ENCODE assay signal across 10 mouse cellular contexts in genomic region chr15:85600696-85601094, GRCm38 (mm10). TPM values are rescaled to one million over a fixed set of nuclear protein-coding genes. Genes with fewer than 3 reads are reported as not detected.
DNase-seq lines count a peak whose midpoint lies in the region; ATAC-seq lines count a peak whose summit lies in the region.
"Had no signal": no experiment of that assay in that cellular context is flagged by ENCODE, and none has a peak within 500 bp of the region (broad histone marks: within the 10 kb centered on the region; RNA-seq: fewer than 3 reads in every experiment).

No protein-coding gene starts in this region.

- H3K9ac ChIP-seq in forebrain, embryonic 12.5 days: no peak overlapping the region
- H3K9ac ChIP-seq in midbrain, embryonic 13.5 days (replicated peaks): no peak overlapping the region
- no peak overlapping the region for H3K9ac ChIP-seq in midbrain, embryonic 14.5 days (replicated peaks; ENCODE audit: low read length)
- H3K9ac ChIP-seq in intestine, embryonic 14.5 days (ENCODE audit: low read length): no peak overlapping the region
- H3K9ac ChIP-seq: hindbrain, embryonic 15.5 days had no signal

- H3K4me3 ChIP-seq in forebrain, embryonic 10.5 days: no peak overlapping the region
- H3K4me3 ChIP-seq in forebrain, embryonic 12.5 days (replicated peaks): no peak overlapping the region
- no peak overlapping the region for H3K4me3 ChIP-seq in midbrain, embryonic 13.5 days (replicated peaks)
- no peak overlapping the region for H3K4me3 ChIP-seq in midbrain, embryonic 14.5 days (replicated peaks; ENCODE audit: low read depth, low read length)
- no peak overlapping the region for H3K4me3 ChIP-seq in intestine, embryonic 14.5 days (ENCODE audit: low read depth, low read length)
- H3K4me3 ChIP-seq: hindbrain, embryonic 15.5 days had no signal

- peaks cover 52% of the 10 kb centered on the region for H3K27me3 ChIP-seq in forebrain, embryonic 10.5 days (ENCODE audit: poor library complexity, severe bottlenecking)
- peaks cover 7% of the 10 kb centered on the region; the same call in 1 of the 2 replicates for H3K27me3 ChIP-seq in forebrain, embryonic 12.5 days
- H3K27me3 ChIP-seq in midbrain, embryonic 13.5 days: peaks cover 11% of the 10 kb centered on the region; the same call in 1 of the 2 replicates
- no peaks in the 10 kb centered on the region for H3K27me3 ChIP-seq in midbrain, embryonic 14.5 days (ENCODE audit: control insufficient read depth, insufficient read depth, low read length)
- H3K27me3 ChIP-seq in intestine, embryonic 14.5 days (replicated peaks; ENCODE audit: control insufficient read depth, insufficient read depth, low read length): no peaks in the 10 kb centered on the region
- H3K27me3 ChIP-seq: hindbrain, embryonic 15.5 days had no signal

- no peaks in the 10 kb centered on the region for H3K9me3 ChIP-seq in forebrain, embryonic 10.5 days
- no peaks in the 10 kb centered on the region for H3K9me3 ChIP-seq in forebrain, embryonic 12.5 days
- H3K9me3 ChIP-seq in midbrain, embryonic 13.5 days: no peaks in the 10 kb centered on the region
- no peaks in the 10 kb centered on the region for H3K9me3 ChIP-seq in midbrain, embryonic 14.5 days (ENCODE audit: control insufficient read depth, low read length)
- H3K9me3 ChIP-seq in intestine, embryonic 14.5 days (ENCODE audit: control insufficient read depth, low read length): no peaks in the 10 kb centered on the region
- H3K9me3 ChIP-seq: hindbrain, embryonic 15.5 days had no signal

- H3K4me2 ChIP-seq in forebrain, embryonic 12.5 days: no peak overlapping the region
- no peak overlapping the region for H3K4me2 ChIP-seq in midbrain, embryonic 13.5 days (replicated peaks)
- no peak overlapping the region for H3K4me2 ChIP-seq in midbrain, embryonic 14.5 days (ENCODE audit: low read length)
- H3K4me2 ChIP-seq in intestine, embryonic 14.5 days (ENCODE audit: low read length): 0 out of 2 replicates have a peak overlapping the region, but pooled peaks have one; percentile 15
- H3K4me2 ChIP-seq: hindbrain, embryonic 15.5 days had no signal

- peak overlapping the region; percentile 41; the same call in 1 of the 2 replicates for H3K27ac ChIP-seq in forebrain, embryonic 10.5 days
- no peak overlapping the region for H3K27ac ChIP-seq in forebrain, embryonic 12.5 days
- H3K27ac ChIP-seq in midbrain, embryonic 13.5 days: no peak overlapping the region
- H3K27ac ChIP-seq in midbrain, embryonic 14.5 days (replicated peaks; ENCODE audit: low read depth, low read length): no peak overlapping the region
- no peak overlapping the region for H3K27ac ChIP-seq in intestine, embryonic 14.5 days (ENCODE audit: low read depth)
- H3K27ac ChIP-seq: hindbrain, embryonic 15.5 days; macrophage had no signal

- no peak for ATAC-seq in forebrain, embryonic 12.5 days (ENCODE audit: low FRiP score)
- peak; percentile 22; the same call in 1 of the 2 replicates for ATAC-seq in midbrain, embryonic 13.5 days
- no peak for ATAC-seq in midbrain, embryonic 14.5 days (ENCODE audit: low FRiP score, low TSS enrichment)
- peak; percentile 1; the same call in 1 of the 2 replicates for ATAC-seq in intestine, embryonic 14.5 days (replicated peaks; ENCODE audit: low FRiP score, low TSS enrichment, low read depth)
- no peak for ATAC-seq in cerebellum, adult (ENCODE audit: insufficient number of reproducible peaks, low FRiP score, low TSS enrichment)

- no peaks in the 10 kb centered on the region for H3K36me3 ChIP-seq in forebrain, embryonic 10.5 days (replicated peaks)
- no peaks in the 10 kb centered on the region for H3K36me3 ChIP-seq in forebrain, embryonic 12.5 days (replicated peaks)
- H3K36me3 ChIP-seq in midbrain, embryonic 13.5 days: no peaks in the 10 kb centered on the region
- H3K36me3 ChIP-seq in midbrain, embryonic 14.5 days (ENCODE audit: control insufficient read depth, insufficient read depth, low read length): no peaks in the 10 kb centered on the region
- no peaks in the 10 kb centered on the region for H3K36me3 ChIP-seq in intestine, embryonic 14.5 days (ENCODE audit: control insufficient read depth, insufficient read depth, low read length)
- H3K36me3 ChIP-seq: hindbrain, embryonic 15.5 days had no signal

- peaks cover 16% of the 10 kb centered on the region for H3K4me1 ChIP-seq in forebrain, embryonic 10.5 days
- H3K4me1 ChIP-seq in forebrain, embryonic 12.5 days: peaks cover 13% of the 10 kb centered on the region
- H3K4me1 ChIP-seq in midbrain, embryonic 13.5 days (replicated peaks): peaks cover 7% of the 10 kb centered on the region; the same call in 1 of the 2 replicates
- 0 out of 2 replicates have a peak, but pooled peaks cover 4% of the 10 kb centered on the region for H3K4me1 ChIP-seq in midbrain, embryonic 14.5 days (ENCODE audit: control insufficient read depth, insufficient read depth, low read length)
- peaks cover 12% of the 10 kb centered on the region for H3K4me1 ChIP-seq in intestine, embryonic 14.5 days (replicated peaks; ENCODE audit: control insufficient read depth, insufficient read depth, low read length)
- H3K4me1 ChIP-seq: hindbrain, embryonic 15.5 days had no signal

- WGBS in forebrain, embryonic 10.5 days: 70% methylated on average over 7 of the region's 7 CpGs
- 82% methylated on average over 7 of the region's 7 CpGs for WGBS in forebrain, embryonic 12.5 days
- 62% methylated on average over 7 of the region's 7 CpGs for WGBS in midbrain, embryonic 13.5 days
- WGBS in midbrain, embryonic 14.5 days: 74% methylated on average over 7 of the region's 7 CpGs
- 43% methylated on average over 7 of the region's 7 CpGs for WGBS in intestine, embryonic 14.5 days

- DNase-seq in forebrain, embryonic 10.5 days (ENCODE audit: extremely low spot score, low spot score): no peak
- no peak for DNase-seq in midbrain, embryonic 14.5 days
- no peak for DNase-seq in intestine, embryonic 14.5 days (ENCODE audit: low spot score)
- peak; percentile 59 for DNase-seq in testis, postnatal 10 days (ENCODE audit: low spot score)
- DNase-seq in right cerebral cortex, postnatal 10 days (ENCODE audit: low spot score in 2 of 2): no peak

RNA-seq across cellular contexts. Expression of gene Wnt7b, which starts 18.4 kb away (rescaled TPM):
- 126 and 134 TPM in 2 replicates for polyA plus RNA-seq in forebrain, embryonic 10.5 days (2016; fragmentation: Nextera tagmentation; extraction: Ambion mirVana)
- 111 and 130 TPM in 2 replicates for polyA plus RNA-seq in forebrain, embryonic 12.5 days (2016; fragmentation: Nextera tagmentation; extraction: Ambion mirVana)
- 55.9 and 63.4 TPM in 2 replicates for polyA plus RNA-seq in midbrain, embryonic 13.5 days (2015; fragmentation: Nextera tagmentation; extraction: Ambion mirVana)
- polyA plus RNA-seq in midbrain, embryonic 14.5 days (2014; fragmentation: Nextera tagmentation; extraction: Ambion mirVana): 38.0 and 43.1 TPM in 2 replicates
- 0.42 and 2.2 TPM in 2 replicates for polyA plus RNA-seq in intestine, embryonic 14.5 days (2014; fragmentation: Nextera tagmentation; extraction: Ambion mirVana)
- polyA plus RNA-seq: macrophage had no signal

Comparison
In these comparisons a context has a peak if more than half of its experiments do, and no peak if none do; other contexts are left out.
1. ATAC-seq: peak in midbrain, embryonic 13.5 days (single experiment) and intestine, embryonic 14.5 days (single experiment); none in forebrain, embryonic 12.5 days (single experiment), midbrain, embryonic 14.5 days (single experiment) and cerebellum, adult (single experiment).
2. RNA of gene Wnt7b, which starts 18.4 kb away (polyA plus RNA-seq): 111 to 130 TPM in forebrain, embryonic 12.5 days, 126 to 134 TPM in forebrain, embryonic 10.5 days, 55.9 to 63.4 TPM in midbrain, embryonic 13.5 days and 38.0 to 43.1 TPM in midbrain, embryonic 14.5 days; 0.42 to 2.2 TPM in intestine, embryonic 14.5 days; every median in the first group is over 10 times any median in the second.